Mouse (Mus musculus) kidney, postnatal 25 days (tissue): ENCODE data around the gene A030005L19Rik.
A peak's percentile ranks its signal among the peaks of the same experiment; 100 is the strongest.
"Not testable (repeated sequence)": the region's sequence is repeated elsewhere in the genome, so short reads cannot be mapped to it uniquely, and the experiment has no call there.

Experiments
- DNase-seq, 2 experiments: peaks; one replicate each; pipeline ENCODE4 v3.0.0; 2021; ENCODE audit warnings: mixed read lengths in 2 of 2

A030005L19Rik gene

DNA sequence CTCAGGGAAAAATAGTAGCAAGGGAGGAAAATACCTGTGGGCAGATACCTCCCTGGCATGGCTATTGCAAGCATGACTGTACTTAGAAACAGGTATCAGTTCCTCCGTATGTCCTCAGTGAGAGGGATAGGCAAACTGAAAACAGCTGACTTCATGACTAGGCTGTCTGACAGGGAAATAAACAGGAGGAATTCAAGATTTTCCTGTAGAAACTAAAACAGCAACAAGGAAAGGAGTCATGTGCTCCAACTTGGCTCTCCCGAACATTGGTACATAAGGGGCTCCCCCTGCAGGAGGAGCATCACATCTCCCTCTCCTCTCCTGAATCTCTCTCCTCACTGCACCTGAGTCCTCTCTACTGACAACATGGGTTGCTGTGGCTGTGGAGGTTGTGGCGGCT, at the start of gene A030005L19Rik:
TSS of gene A030005L19Rik (plus strand) at position 301 of the 400 bp plus-strand sequence.
- DNase-seq = no peak

DNA sequence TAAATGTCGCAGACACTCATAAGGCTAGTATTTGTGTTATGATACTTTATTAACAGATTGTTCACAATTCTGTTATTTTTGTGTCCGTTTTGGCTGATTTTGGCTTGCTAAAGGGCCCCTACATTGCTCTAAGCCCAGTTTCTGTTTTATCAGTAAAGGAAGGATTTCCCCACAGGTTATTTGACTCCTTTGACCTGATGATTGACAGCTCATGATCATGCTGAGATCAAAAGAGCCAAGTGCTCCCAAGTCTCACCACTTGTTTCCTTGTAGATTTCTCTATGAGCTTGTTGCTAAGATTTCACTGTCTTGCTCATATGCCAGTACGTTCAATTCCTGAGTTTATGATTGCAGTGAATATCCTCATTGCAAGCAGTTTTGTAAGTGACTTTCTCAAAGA, 42.9 kb upstream of the A030005L19Rik start:
- no peak for DNase-seq

DNA sequence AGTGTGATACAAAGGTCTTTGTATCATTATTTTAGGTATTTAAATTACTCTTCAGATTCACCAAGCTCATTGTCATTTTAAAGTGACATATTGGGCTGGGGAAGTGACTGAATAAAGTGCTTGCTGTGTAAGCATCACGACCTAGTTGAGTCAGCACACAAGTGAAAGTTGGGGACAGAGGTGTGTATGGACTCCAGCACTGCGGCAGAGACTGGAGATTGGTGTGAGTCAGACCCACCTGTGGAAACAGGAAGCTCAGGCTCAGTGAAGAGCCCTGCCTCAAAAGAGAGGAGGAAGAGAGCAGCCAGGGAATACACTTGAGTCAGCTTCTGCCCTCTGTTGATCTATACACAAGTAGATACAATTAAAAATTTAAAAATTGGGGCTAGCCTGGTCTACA, 34.0 kb upstream of the A030005L19Rik start:
- DNase-seq = no peak

DNA sequence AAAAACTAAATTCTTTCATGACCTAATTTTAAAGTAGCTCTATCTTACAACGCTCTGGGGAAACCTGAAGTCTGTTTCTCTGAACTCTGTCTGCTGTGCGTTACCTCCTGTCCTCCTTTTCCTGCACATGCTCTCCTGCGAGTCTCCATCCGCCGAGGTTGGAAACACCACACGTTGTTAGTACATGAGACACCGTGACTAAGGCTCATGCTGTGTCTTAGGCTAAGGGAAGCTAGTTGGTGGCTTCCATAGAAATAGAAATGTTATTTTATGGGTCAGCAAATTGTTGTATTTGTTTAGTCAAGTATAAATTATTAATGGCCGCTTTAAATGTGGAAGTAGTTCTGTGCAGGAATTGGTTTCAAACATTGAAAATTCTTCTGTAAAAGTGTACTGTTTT, 32.9 kb upstream of the A030005L19Rik start:
- DNase-seq = no peak

DNA sequence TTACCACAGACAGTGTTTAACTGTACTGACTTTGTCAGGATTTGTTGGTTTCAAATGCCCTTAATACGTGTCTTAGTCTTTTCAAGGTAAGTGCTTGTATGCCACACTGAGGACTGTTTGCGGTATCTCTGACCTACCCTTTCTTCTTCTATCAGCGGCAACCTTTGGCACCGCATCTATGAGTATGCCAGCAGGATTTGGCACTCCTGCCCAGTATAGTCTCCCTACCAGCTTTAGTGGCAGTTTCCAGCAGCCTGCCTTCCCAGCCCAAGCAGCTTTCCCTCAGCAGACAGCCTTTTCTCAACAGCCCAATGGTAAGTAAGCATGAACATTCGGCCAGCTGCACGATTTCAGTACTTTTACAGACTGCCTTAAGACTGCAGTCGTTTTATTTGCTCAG, 19.9 kb upstream of the A030005L19Rik start:
- no peak for DNase-seq

DNA sequence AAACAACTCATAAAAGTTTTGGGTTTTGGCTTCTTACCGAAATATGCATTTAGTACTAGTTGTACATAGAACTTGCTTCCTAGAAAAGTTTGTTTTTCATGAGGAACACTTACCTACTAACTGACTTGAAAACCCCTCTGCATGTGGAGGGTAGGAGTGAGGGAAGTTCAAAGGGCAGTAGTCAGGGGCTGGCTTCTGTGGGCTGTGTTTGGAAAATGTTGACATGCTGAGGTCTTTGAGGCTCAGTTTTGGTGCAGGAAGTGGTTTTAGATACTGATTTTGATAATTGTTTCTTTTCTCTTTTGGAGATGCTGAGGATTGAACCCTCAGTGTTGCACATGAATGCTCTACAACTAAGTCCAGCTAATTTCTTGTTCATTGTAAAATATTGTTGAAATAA, 12.6 kb upstream of the A030005L19Rik start:
- no peak for DNase-seq

DNA sequence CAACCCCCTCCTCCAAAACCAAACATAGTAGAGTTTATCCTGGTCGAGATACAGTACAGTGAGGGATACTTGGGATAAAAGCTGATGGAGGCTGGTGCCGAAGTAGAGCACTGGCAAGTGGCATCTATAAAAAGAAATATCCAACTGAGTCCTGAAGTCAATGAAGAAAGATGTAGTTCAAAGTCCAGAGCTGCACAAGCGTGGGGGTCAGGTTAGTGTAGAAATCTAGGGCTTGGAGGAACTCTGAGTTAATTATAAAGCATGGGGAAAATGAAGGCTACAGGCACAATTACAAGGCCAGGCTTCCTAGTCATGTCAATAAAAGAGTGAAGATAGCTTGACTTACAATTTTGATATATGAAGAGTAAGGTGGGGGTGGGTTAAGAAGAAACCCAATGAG, 11.9 kb upstream of the A030005L19Rik start:
- no peak for DNase-seq

DNA sequence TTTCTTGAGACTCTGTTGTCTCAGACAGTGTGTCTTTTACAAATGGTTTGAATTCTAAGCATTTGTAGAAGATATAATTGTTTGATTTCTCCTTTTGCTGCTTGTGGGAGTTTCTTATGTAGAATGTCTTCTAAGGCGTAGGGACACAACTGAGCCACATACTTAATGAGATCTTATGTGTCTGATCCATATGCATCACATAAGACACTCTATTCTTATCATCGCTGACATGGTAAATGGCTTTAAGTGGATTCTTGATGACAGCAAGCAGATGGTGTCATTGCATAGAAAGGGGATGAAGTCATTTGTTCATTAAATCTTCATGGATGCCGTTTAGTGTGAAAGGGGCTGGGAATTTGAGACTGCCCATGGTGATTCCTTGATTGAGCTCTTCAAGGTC, 7.2 kb upstream of the A030005L19Rik start:
- no peak for DNase-seq

DNA sequence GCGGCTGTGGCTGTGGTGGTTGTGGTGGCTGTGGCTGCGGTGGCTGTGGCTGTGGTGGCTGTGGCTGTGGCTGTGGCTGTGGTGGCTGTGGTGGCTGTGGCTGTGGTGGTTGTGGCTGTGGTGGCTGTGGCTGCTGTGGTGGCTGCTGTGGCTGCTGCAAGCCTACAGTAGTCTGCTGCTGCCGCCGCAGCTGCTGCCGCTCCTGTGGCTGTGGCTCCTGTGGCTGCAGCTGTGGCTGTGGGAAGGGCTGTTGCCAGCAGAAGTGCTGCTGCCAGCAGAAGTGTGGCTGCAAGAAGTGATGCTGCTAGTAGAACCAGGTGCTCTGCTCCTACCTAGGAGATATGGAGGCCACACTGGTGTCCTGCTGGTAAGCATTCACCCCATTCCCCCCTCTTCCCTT, 309 bp downstream of the A030005L19Rik start:
- DNase-seq = not testable (repeated sequence)

DNA sequence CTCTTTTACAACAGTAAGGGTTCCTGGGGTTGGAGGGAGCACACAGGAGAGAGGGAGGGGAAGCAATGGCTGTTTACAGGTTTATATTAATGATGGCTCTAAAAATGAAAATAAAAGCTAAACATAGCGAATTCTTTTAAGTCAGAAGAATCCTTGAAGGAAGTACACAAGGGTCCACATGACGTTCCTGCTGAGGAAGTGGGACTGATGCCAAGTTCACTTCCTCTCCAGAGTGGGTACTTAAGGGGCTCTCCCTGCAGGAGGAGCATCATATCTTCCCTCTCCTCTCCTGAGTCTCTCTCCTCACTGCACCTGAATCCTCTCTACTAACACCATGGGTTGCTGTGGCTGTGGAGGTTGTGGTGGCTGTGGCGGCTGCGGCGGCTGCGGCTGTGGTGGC, 11.5 kb downstream of the A030005L19Rik start, which contains the start of gene A030014E15Rik:
TSS of gene A030014E15Rik (plus strand) at position 268 of the 400 bp plus-strand sequence.
- no peak for DNase-seq

DNA sequence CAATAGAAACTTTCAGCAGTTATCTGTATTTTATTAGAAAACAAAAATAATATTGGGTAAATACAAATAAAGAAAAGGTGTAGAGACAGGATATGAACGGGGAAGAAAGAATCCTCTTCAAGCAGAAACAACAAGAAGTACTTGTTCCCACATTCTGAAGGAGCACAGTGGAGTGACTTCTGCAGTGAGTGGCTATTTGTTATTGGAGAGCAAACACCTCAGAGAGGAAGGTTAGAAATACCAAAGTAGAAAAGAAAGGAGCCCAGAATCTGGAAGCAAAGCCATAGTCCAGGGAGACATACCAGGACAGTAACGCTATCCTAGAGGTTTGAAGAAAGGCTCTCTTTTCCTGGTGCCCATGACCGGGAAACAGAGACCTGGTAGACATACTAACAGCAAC, 17.4 kb downstream of the A030005L19Rik start:
- not testable (repeated sequence) for DNase-seq

DNA sequence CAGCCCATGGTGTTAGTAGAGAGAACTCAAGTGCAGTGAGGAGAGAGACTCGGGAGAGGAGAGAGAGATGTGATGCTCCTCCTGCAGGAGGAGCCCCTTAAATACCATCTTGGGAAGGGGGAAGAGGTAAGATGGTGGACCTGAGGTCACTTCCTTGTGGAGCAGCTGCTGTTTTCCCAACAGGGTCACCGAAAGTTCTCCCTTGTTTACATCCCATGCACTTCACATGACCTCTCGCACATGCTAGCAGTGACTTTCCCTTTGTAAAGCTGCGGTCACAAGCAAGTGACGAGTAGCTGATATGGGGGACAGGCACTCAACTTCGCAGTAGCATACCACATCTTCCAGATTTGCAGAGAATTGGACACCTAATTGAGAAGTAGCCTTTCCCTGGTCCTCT, 18.2 kb downstream of the A030005L19Rik start, which contains the start of gene Gm6217:
TSS of gene Gm6217 (minus strand) at position 74 of the 400 bp plus-strand sequence.
- DNase-seq = not testable (repeated sequence)

DNA sequence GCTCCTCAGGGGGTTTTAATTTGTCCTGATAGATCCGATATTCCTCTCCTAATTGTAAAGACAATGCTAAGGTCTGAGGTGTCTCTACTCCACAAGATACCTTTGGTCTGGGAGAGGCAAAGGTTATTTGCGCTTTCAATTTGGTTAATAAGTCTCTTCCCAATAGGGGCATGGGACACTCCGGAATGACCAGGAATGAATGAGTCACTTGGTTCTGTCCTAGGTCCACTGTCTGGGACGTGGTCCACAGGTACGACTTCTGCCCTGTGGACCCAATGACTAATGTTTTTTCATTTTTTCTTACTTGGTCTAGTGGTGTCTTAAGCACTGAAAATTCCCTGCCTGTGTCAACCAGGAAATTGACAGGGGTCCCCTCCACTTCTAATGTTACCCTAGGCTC, 25.5 kb downstream of the A030005L19Rik start:
- DNase-seq = peak; percentile 10 to 58

DNA sequence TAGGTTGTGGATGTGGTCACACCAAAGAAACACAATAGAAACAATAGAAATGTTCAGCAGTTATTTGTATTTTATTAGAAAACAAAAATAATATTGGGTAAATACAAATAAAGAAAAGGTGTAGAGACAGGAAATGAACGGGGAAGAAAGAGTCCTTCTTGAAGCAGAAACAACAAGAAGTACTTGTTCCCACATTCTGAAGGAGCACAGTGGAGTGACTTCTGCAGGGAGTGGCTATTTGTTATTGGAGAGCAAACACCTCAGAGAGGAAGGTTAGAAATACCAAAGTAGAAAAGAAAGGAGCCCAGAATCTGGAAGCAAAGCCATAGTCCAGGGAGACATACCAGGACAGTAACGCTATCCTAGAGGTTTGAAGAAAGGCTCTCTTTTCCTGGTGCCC, 29.4 kb downstream of the A030005L19Rik start:
- not testable (repeated sequence) for DNase-seq

DNA sequence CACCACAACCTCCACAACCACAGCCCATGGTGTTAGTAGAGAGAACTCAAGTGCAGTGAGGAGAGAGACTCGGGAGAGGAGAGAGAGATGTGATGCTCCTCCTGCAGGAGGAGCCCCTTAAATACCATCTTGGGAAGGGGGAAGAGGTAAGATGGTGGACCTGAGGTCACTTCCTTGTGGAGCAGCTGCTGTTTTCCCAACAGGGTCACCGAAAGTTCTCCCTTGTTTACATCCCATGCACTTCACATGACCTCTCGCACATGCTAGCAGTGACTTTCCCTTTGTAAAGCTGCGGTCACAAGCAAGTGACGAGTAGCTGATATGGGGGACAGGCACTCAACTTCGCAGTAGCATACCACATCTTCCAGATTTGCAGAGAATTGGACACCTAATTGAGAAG, 30.2 kb downstream of the A030005L19Rik start, which contains the start of gene A030003K21Rik:
TSS of gene A030003K21Rik (minus strand) at position 94 of the 400 bp plus-strand sequence.
- DNase-seq = not testable (repeated sequence)

DNA sequence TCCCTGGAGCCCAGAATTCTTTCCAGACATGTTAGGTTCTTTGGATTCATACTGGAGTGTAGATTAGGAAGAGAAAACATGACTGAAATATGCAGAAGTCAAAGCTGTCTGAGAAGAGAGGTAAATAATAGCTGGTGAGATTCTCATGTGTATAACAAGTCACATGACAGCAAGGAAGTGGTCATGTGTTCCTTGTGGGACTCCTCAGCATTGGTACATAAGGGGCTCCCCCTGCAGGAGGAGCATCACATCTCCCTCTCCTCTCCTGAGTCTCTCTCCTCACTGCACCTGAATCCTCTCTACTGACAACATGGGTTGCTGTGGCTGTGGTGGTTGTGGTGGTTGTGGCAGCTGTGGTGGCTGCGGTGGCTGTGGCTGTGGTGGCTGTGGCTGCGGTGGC, 32.9 kb downstream of the A030005L19Rik start:
- DNase-seq = not testable (repeated sequence)

DNA sequence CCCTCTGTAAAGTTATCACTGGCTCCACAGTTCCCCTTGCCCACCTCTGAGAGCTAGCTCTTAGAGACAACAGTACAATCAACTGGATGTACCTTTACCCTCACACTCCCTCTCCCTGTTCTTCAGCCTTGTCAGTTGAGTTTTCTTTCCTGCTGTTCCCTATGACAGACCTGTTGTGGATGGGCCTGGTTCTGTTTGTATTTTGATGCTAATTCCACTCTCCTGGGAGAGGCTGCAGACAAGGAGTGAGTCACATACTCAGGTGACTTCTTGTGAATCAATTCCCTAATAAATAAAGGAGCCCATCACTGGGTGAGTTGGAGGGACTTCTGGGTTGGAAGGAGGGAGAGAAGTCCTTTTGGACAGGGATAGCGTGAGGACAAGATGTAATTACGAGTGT, 35.5 kb downstream of the A030005L19Rik start:
- DNase-seq = no peak

DNA sequence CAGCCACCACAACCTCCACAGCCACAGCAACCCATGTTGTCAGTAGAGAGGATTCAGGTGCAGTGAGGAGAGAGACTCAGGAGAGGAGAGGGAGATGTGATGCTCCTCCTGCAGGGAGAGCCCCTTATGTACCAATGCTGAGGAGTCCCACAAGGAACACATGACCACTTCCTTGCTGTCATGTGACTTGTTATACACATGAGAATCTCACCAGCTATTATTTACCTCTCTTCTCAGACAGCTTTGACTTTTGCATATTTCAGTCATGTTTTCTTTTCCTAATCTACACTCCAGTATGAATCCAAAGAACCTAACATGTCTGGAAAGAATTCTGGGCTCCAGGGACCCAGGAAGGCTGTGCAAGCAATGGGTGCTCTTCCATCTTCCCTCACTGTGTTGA, 42.8 kb downstream of the A030005L19Rik start, which contains the start of gene Gm7544:
TSS of gene Gm7544 (minus strand) at position 101 of the 400 bp plus-strand sequence.
- DNase-seq = not testable (repeated sequence)

DNA sequence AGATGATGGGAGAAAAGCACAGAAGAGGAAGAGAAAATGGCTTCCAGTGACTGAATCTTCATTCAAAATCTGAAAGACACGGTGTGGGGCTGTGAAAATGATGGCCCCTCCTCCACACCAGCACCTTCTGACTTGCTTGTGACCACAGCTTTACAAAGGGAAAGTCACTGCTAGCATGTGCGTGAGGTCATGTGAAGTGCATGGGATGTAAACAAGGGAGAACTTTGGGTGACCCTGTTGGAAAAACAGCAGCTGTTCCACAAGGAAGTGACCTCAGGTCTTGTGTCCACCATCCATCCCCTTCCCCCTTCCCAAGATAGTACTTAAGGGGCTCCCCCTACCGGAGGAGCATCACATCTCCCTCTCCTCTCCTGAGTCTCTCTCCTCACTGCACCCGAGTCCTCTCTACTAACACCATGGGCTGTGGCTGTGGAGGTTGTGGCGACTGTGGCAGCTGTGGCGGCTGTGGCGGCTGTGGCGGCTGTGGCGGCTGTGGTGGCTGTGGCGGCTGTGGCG, 46.8 kb downstream of the A030005L19Rik start, which contains the start of gene Gm47955:
TSS of gene Gm47955 (plus strand) at position 417 of the 516 bp plus-strand sequence.
- no peak for DNase-seq
